ENCODE assay signal across 8 mouse cellular contexts in the genomic region with DNA sequence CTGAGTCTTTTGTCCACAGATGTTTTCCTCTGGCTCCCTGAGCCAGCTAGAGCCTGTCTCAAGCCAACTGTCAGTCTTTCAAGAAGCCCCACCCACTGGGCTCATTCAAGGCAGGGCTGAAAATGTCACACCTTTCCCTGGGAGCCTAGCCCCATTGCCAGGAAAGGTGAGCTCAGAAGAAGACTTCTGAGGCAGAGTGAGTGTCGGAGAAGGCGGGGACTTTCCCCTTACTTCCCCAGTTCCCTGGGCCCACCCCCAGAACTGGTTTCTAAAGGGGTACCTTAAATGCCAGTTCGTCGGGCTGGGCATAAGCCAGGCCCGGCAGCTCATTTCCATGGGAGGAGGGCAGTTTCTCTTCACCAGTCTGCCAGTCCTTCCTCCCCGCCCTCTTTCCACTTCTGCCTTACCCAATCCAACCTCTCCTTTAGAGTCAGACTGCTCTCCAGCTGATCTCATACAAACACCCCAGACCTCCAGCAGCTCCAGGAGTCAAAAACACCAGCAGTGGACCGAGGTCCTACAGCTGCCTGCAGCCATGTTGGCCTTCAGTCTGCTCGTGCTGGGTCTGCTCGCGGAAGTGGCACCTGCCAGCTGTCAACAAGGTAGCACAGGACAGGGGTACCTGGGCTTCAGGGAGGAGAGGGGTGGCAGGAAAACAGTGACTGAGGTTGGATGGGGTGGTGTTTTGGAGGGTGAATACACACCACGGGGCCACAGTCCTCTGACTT. TPM values are rescaled to one million over a fixed set of nuclear protein-coding genes. Genes with fewer than 3 reads are reported as not detected.
A peak's percentile ranks its signal among the peaks of the same experiment; 100 is the strongest.
DNase-seq lines count a peak whose midpoint lies in the region; ATAC-seq lines count a peak whose summit lies in the region.

A gene (plus strand): TSS at position 98 of the 728 bp plus-strand sequence.

- H3K27me3 ChIP-seq in midbrain, embryonic 16.5 days (ENCODE audit: control insufficient read depth, insufficient read depth, low read depth, low read length) = peaks cover 12% of the 10 kb centered on the region
- peaks cover 3% of the 10 kb centered on the region for H3K27me3 ChIP-seq in midbrain, embryonic 15.5 days (replicated peaks)
- H3K27me3 ChIP-seq in limb, embryonic 12.5 days = peaks cover 79% of the 10 kb centered on the region
- H3K27me3 ChIP-seq in neural tube, embryonic 15.5 days (replicated peaks) = peaks cover 50% of the 10 kb centered on the region

- H3K9me3 ChIP-seq in midbrain, embryonic 16.5 days (replicated peaks; ENCODE audit: control insufficient read depth, low read length, poor library complexity, severe bottlenecking) = no peaks in the 10 kb centered on the region
- no peaks in the 10 kb centered on the region for H3K9me3 ChIP-seq in midbrain, embryonic 15.5 days
- H3K9me3 ChIP-seq in limb, embryonic 12.5 days = no peaks in the 10 kb centered on the region
- H3K9me3 ChIP-seq in neural tube, embryonic 15.5 days (replicated peaks) = no peaks in the 10 kb centered on the region

- H3K4me2 ChIP-seq in midbrain, embryonic 16.5 days (ENCODE audit: low read length) = 0 out of 2 replicates have a peak within 1 kb of the TSS, but pooled peaks have one; percentile 8
- no peak within 1 kb of the TSS for H3K4me2 ChIP-seq in midbrain, embryonic 15.5 days
- H3K4me2 ChIP-seq in limb, embryonic 12.5 days = peak within 1 kb of the TSS; percentile 6
- H3K4me2 ChIP-seq in neural tube, embryonic 15.5 days = peak within 1 kb of the TSS; percentile 25

- no peaks in the 10 kb centered on the region for H3K4me1 ChIP-seq in midbrain, embryonic 16.5 days (ENCODE audit: control insufficient read depth, insufficient read depth, low read length)
- no peaks in the 10 kb centered on the region for H3K4me1 ChIP-seq in midbrain, embryonic 15.5 days
- H3K4me1 ChIP-seq in limb, embryonic 12.5 days (replicated peaks) = no peaks in the 10 kb centered on the region
- H3K4me1 ChIP-seq in neural tube, embryonic 15.5 days = no peaks in the 10 kb centered on the region

- DNase-seq in gonadal fat pad, adult 2 months (ENCODE audit: low read depth) = no peak
- no peak for DNase-seq in adrenal gland, adult 18-20 months (ENCODE audit: low spot score in 2 of 2)
- DNase-seq in left cerebral cortex, adult 18-20 months (ENCODE audit: low spot score in 2 of 2) = no peak
- no peak for DNase-seq in adrenal gland, postnatal 36 days

- H3K9ac ChIP-seq in midbrain, embryonic 16.5 days (ENCODE audit: low read depth, low read length) = no peak within 1 kb of the TSS
- H3K9ac ChIP-seq in midbrain, embryonic 15.5 days = no peak within 1 kb of the TSS
- H3K9ac ChIP-seq in limb, embryonic 12.5 days (replicated peaks) = no peak within 1 kb of the TSS
- no peak within 1 kb of the TSS for H3K9ac ChIP-seq in neural tube, embryonic 15.5 days (replicated peaks)

- no peak for ATAC-seq in midbrain, embryonic 16.5 days
- ATAC-seq in midbrain, embryonic 15.5 days (replicated peaks) = no peak
- no peak for ATAC-seq in limb, embryonic 12.5 days (ENCODE audit: insufficient number of reproducible peaks, insufficient read depth, low FRiP score, low TSS enrichment, low read depth)
- no peak for ATAC-seq in neural tube, embryonic 15.5 days (ENCODE audit: low FRiP score)

- WGBS in midbrain, embryonic 16.5 days = 20% methylated on average over 11 of the region's 11 CpGs
- 33% methylated on average over 11 of the region's 11 CpGs for WGBS in midbrain, embryonic 15.5 days
- WGBS in limb, embryonic 12.5 days = 16% methylated on average over 11 of the region's 11 CpGs
- 27% methylated on average over 11 of the region's 11 CpGs for WGBS in neural tube, embryonic 15.5 days

- no peak within 1 kb of the TSS for H3K4me3 ChIP-seq in midbrain, embryonic 16.5 days (ENCODE audit: low read depth, low read length)
- H3K4me3 ChIP-seq in midbrain, embryonic 15.5 days = no peak within 1 kb of the TSS
- 0 out of 2 replicates have a peak within 1 kb of the TSS, but pooled peaks have one; percentile 3 for H3K4me3 ChIP-seq in limb, embryonic 12.5 days (replicated peaks)
- H3K4me3 ChIP-seq in neural tube, embryonic 15.5 days (replicated peaks) = no peak within 1 kb of the TSS

- H3K36me3 ChIP-seq in midbrain, embryonic 16.5 days (ENCODE audit: control insufficient read depth, insufficient read depth, low read length) = no peaks in the 10 kb centered on the region
- no peaks in the 10 kb centered on the region for H3K36me3 ChIP-seq in midbrain, embryonic 15.5 days (replicated peaks)
- H3K36me3 ChIP-seq in limb, embryonic 12.5 days = no peaks in the 10 kb centered on the region
- no peaks in the 10 kb centered on the region for H3K36me3 ChIP-seq in neural tube, embryonic 15.5 days

- H3K27ac ChIP-seq in midbrain, embryonic 16.5 days (ENCODE audit: low read length) = no peak within 1 kb of the TSS
- H3K27ac ChIP-seq in midbrain, embryonic 15.5 days = no peak within 1 kb of the TSS
- H3K27ac ChIP-seq in limb, embryonic 12.5 days = no peak within 1 kb of the TSS
- H3K27ac ChIP-seq in neural tube, embryonic 15.5 days (replicated peaks) = no peak within 1 kb of the TSS

RNA-seq across cellular contexts. Expression of the gene that starts here (rescaled TPM):
- 2.0 and 2.3 TPM in 2 replicates for polyA plus RNA-seq in midbrain, embryonic 16.5 days (2015; fragmentation: Nextera tagmentation; extraction: Ambion mirVana)
- polyA plus RNA-seq in midbrain, embryonic 15.5 days (2015; fragmentation: Nextera tagmentation; extraction: Ambion mirVana) = 3.0 and 3.8 TPM in 2 replicates
- polyA plus RNA-seq in gonadal fat pad, adult 2 months (2012; rRNA removed) = 295 and 324 TPM in 2 replicates
- polyA plus RNA-seq in limb, embryonic 12.5 days (2016; fragmentation: Nextera tagmentation; extraction: Ambion mirVana) = 9.3 and 11.2 TPM in 2 replicates
- polyA plus RNA-seq in neural tube, embryonic 15.5 days (2015; fragmentation: Nextera tagmentation; extraction: Ambion mirVana) = 3.0 and 6.7 TPM in 2 replicates
- total RNA-seq in adrenal gland, adult 18-20 months (2021) = 1 to 10 TPM in 1 of 2 experiments, under 1 TPM in 1; 0.99 to 1.0 TPM
- total RNA-seq in left cerebral cortex, adult 18-20 months (2021) = under 1 TPM; 0.42 to 0.93 TPM
- not detected for total RNA-seq in adrenal gland, postnatal 36 days (2021)

Comparison
In these comparisons a context has a peak if more than half of its experiments do, and no peak if none do; other contexts are left out.
1. RNA of the gene that starts here (polyA plus RNA-seq): 295 to 324 TPM in gonadal fat pad, adult 2 months; 9.3 to 11.2 TPM in limb, embryonic 12.5 days, 3.0 to 3.8 TPM in midbrain, embryonic 15.5 days, 3.0 to 6.7 TPM in neural tube, embryonic 15.5 days and 2.0 to 2.3 TPM in midbrain, embryonic 16.5 days; every median in the first group is over 10 times any median in the second.